Mouse (Mus musculus) midbrain, embryonic 16.5 days (tissue): ENCODE results near the gene Mast1. TPM values are rescaled to one million over a fixed set of nuclear protein-coding genes. Genes with fewer than 3 reads are reported as not detected.

Source experiments
- ATAC-seq: fragments of 200-750 bp; cut with Nextera tagmentation; 2 replicates; pipeline ENCODE4 v1.8.0; 2017; ENCODE audit warnings: moderate TSS enrichment
- H3K27ac ChIP-seq: fragments of 300-500 bp; sonication (generic); 2 replicates; pipeline ENCODE4 v1.5.1; 2014; ENCODE audit warnings: mild to moderate bottlenecking, low read length, mixed read lengths
- H3K27me3 ChIP-seq: fragments of 300-500 bp; sonication (generic); 2 replicates; pipeline ENCODE4 v1.6.1; 2014; ENCODE audit warnings: low read depth, low read length, mixed read lengths; ENCODE audit not compliant: control insufficient read depth, insufficient read depth
- H3K36me3 ChIP-seq: fragments of 300-500 bp; sonication (generic); 2 replicates; pipeline ENCODE4 v1.6.1; 2014; ENCODE audit warnings: mild to moderate bottlenecking, low read length, moderate library complexity, mixed read lengths; ENCODE audit not compliant: control insufficient read depth, insufficient read depth
- H3K4me1 ChIP-seq: fragments of 300-500 bp; sonication (generic); 2 replicates; pipeline ENCODE4 v1.6.1; 2014; ENCODE audit warnings: mild to moderate bottlenecking, low read length, mixed read lengths; ENCODE audit not compliant: control insufficient read depth, insufficient read depth
- H3K4me2 ChIP-seq: fragments of 300-500 bp; sonication (generic); 2 replicates; pipeline ENCODE4 v1.6.1; 2014; ENCODE audit warnings: mild to moderate bottlenecking, low read length, mixed read lengths
- H3K4me3 ChIP-seq: fragments of 300-500 bp; sonication (generic); 2 replicates; pipeline ENCODE4 v1.5.1; 2014; ENCODE audit warnings: low read depth, mild to moderate bottlenecking, low read length, moderate library complexity, mixed read lengths
- H3K9ac ChIP-seq: fragments of 300-500 bp; sonication (generic); 2 replicates; pipeline ENCODE4 v1.6.1; 2014; ENCODE audit warnings: low read depth, low read length, mixed read lengths
- H3K9me3 ChIP-seq: fragments of 300-500 bp; sonication (generic); replicated peaks from 2 replicates; pipeline ENCODE4 v1.6.1; 2014; ENCODE audit warnings: mild to moderate bottlenecking, low read length, mixed read lengths; ENCODE audit not compliant: control insufficient read depth, poor library complexity, severe bottlenecking
- WGBS: fragments of 180-500 bp; shearing (Covaris S2); extraction: QIAGEN DNeasy Blood & Tissue Kit; methylation state at CpG from one replicate; pipeline ENCODE4 v1.1.7; 2014; 5-methylcytosine and 5-hydroxymethylcytosine counted together
- polyA plus RNA-seq: library from polyadenylated mRNA; unstranded; fragments of >200 nt; fragmentation: Nextera tagmentation; extraction: Ambion mirVana; gene quantifications from 2 replicates; pipeline ENCODE4 v1.2.1, GENCODE M21; 2015

Mast1 gene
- polyA plus RNA-seq, 1 experiment from 2014 or later: 85.7 TPM

DNA sequence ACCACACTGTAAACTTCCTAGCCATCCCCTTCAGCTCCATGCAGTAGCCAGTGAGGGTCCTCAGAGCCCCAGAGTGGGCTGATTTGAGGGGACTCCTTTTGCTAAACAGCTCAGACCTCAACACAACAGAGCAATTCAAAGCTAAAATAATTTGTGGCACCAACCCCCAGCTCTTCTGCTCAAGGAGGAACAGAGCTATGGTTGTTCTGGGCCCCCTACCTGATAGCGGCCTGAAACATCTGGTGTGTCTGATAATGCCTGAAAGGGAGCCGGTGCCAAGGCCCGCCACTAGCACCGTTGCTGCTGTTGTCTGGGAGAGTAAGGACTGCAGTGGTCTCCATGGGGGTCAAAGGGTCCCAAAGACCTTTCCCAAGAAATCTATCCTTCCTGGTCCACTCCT lies 36.1 kb downstream of the Mast1 start:
- Histone ChIP-seq H3K9ac (no peak overlapping the region), H3K27me3 (no peaks in the 10 kb centered on the region; the same call in 1 of the 2 replicates), H3K9me3 (no peaks in the 10 kb centered on the region), H3K4me1 (peaks cover 11% of the 10 kb centered on the region), H3K36me3 (no peaks in the 10 kb centered on the region), H3K27ac (no peak overlapping the region), H3K4me3 (no peak overlapping the region), H3K4me2 (no peak overlapping the region)
- no peak for ATAC-seq
- 61% methylated on average over 4 of the region's 4 CpGs for WGBS

DNA sequence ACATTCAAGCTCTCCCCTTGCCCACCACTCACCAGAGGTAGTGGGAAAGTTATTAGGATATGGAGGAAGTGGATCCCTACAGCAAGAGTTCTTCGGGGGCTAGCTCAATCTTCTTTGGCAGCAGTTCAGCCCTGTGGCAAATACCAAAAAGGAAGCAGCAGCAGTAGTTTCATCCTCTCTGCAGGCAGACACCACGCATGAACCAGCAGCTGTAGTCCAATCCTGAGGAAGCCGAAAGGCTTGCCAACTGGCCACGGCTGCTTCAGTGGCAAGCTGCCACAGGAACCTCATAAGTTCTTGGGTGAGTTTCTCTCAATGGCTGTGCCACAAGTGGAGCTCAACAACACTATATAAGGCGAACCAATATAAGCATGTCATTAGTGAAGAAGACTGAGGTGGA lies 41.2 kb downstream of the Mast1 start:
- Histone ChIP-seq H3K4me2 (no peak overlapping the region), H3K4me3 (no peak overlapping the region), H3K27me3 (no peaks in the 10 kb centered on the region), H3K36me3 (no peaks in the 10 kb centered on the region), H3K27ac (no peak overlapping the region), H3K9me3 (no peaks in the 10 kb centered on the region), H3K9ac (no peak overlapping the region), H3K4me1 (peaks cover 12% of the 10 kb centered on the region)
- no peak for ATAC-seq
- WGBS: 86% methylated on average over 5 of the region's 5 CpGs

- Histone ChIP-seq H3K27me3 (no peaks in the 10 kb centered on the region), H3K4me3 (peak within 1 kb of the TSS; percentile 82), H3K9me3 (no peaks in the 10 kb centered on the region), H3K4me1 (peaks cover 12% of the 10 kb centered on the region), H3K36me3 (peaks cover 6% of the 10 kb centered on the region; the same call in 1 of the 2 replicates), H3K27ac (peak within 1 kb of the TSS; percentile 71), H3K9ac (peak within 1 kb of the TSS; percentile 84), H3K4me2 (peak within 1 kb of the TSS; percentile 71)
- peak; percentile 99 for ATAC-seq
- WGBS: 0% methylated on average over 11 of the region's 11 CpGs
Observed at GRCm38 (mm10) chr8:84893709-84894134, 43.4 kb downstream of the Mast1 start, which contains the start of gene Gcdh. TSS of gene Gcdh (minus strand) at chr8:84893921.

DNA sequence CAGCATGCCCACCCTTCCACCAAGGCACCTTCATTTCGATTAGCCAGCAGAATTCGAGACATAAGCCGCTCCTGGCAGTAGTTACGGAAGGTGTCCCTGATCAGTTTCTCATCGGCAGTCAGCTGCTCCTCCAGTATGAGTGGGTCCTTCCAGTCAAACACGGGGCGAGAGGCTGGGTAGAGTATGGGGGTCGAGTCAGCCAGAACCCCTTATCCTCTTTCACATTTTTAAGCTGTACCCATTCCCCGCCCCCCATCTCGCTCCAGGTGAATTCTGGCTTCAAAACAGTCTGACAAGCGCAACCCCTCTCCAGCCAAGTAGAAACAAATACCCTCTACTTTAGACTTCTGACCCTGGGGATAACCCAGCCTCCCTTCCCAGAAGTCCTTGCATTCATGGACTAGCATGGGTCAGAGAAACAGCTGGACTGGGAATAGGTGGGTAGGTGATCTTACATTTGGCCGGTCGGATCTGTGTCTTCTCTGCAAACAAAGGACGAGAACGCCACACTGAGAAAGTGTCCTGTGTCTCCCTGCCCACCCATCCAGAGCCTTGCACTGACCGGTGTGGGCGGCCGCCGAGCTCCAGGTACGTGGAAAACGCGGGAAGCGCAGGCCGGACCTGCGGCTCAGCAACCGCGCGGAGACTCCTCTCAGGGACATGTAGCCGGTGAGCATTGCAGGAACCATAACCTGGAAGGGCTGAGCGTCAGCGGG lies 44.0 kb downstream of the Mast1 start:
- 12% methylated on average over 31 of the region's 31 CpGs for WGBS
- peak; percentile 76; the same call in 1 of the 2 replicates for ATAC-seq
- Histone ChIP-seq H3K4me3 (peak overlapping the region; percentile 82), H3K9me3 (no peaks in the 10 kb centered on the region), H3K27ac (peak overlapping the region; percentile 71), H3K4me1 (peaks cover 12% of the 10 kb centered on the region), H3K9ac (peak overlapping the region; percentile 84), H3K4me2 (peak overlapping the region; percentile 71), H3K36me3 (peaks cover 8% of the 10 kb centered on the region; the same call in 1 of the 2 replicates), H3K27me3 (no peaks in the 10 kb centered on the region)

GRCm38 (mm10) chr8:84889141-84889540 lies 48.0 kb downstream of the Mast1 start:
- no peak overlapping the region for H3K27ac ChIP-seq

GRCm38 (mm10) chr8:84888280-84888679 lies 48.9 kb downstream of the Mast1 start:
- ATAC-seq: no peak
- H3K9ac ChIP-seq: no peak overlapping the region
- no peak overlapping the region for H3K27ac ChIP-seq
- no peaks in the 10 kb centered on the region for H3K9me3 ChIP-seq
- H3K36me3 ChIP-seq: peaks cover 20% of the 10 kb centered on the region
- no peak overlapping the region for H3K4me3 ChIP-seq
- peaks cover 6% of the 10 kb centered on the region for H3K4me1 ChIP-seq
- 94% methylated on average over 3 of the region's 3 CpGs for WGBS
- no peak overlapping the region for H3K4me2 ChIP-seq
- H3K27me3 ChIP-seq: no peaks in the 10 kb centered on the region

More at GRCm38 (mm10) chr8:84889141-84889540, 48.0 kb downstream of the Mast1 start:
- no peak for ATAC-seq
- Histone ChIP-seq H3K9me3 (no peaks in the 10 kb centered on the region), H3K4me2 (no peak overlapping the region), H3K4me3 (no peak overlapping the region), H3K27me3 (no peaks in the 10 kb centered on the region), H3K9ac (no peak overlapping the region), H3K36me3 (peaks cover 20% of the 10 kb centered on the region), H3K4me1 (peaks cover 9% of the 10 kb centered on the region)
- 79% methylated on average over 1 of the region's 1 CpGs for WGBS

GRCm38 (mm10) chr8:84884728-84885127 lies 52.4 kb downstream of the Mast1 start:
- no peak overlapping the region for H3K4me2 ChIP-seq
- no peak overlapping the region for H3K4me3 ChIP-seq
- H3K9ac ChIP-seq: no peak overlapping the region
- H3K36me3 ChIP-seq: peaks cover 20% of the 10 kb centered on the region
- H3K27ac ChIP-seq: no peak overlapping the region
- 88% methylated on average over 4 of the region's 4 CpGs for WGBS
- H3K27me3 ChIP-seq: no peaks in the 10 kb centered on the region
- H3K9me3 ChIP-seq: no peaks in the 10 kb centered on the region
- ATAC-seq: no peak
- no peaks in the 10 kb centered on the region for H3K4me1 ChIP-seq

DNA sequence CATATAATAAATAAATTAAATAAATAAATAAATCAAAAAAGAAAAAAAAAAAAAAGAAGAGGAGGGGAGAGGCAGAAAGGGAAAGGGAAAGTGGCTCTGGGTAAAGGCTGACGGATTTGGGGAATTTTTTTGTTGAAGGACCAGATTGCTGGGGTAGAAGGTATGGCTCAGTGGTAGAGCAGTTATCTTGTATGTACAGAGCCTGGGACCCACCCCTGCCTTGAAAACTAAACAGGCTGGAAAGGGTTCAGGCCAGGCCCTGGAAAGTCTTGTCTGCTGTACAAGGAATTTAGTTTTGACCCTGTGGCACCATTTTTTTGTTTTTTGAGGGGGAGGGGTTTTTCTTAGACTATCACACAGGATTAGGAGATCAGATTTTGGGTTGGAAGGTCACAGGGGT lies 58.2 kb downstream of the Mast1 start:
- Histone ChIP-seq H3K4me2 (no peak overlapping the region), H3K4me1 (no peaks in the 10 kb centered on the region), H3K27ac (no peak overlapping the region), H3K36me3 (no peaks in the 10 kb centered on the region), H3K9ac (no peak overlapping the region), H3K9me3 (no peaks in the 10 kb centered on the region), H3K27me3 (no peaks in the 10 kb centered on the region), H3K4me3 (no peak overlapping the region)
- no peak for ATAC-seq
- WGBS: 84% methylated on average over 1 of the region's 1 CpGs

DNA sequence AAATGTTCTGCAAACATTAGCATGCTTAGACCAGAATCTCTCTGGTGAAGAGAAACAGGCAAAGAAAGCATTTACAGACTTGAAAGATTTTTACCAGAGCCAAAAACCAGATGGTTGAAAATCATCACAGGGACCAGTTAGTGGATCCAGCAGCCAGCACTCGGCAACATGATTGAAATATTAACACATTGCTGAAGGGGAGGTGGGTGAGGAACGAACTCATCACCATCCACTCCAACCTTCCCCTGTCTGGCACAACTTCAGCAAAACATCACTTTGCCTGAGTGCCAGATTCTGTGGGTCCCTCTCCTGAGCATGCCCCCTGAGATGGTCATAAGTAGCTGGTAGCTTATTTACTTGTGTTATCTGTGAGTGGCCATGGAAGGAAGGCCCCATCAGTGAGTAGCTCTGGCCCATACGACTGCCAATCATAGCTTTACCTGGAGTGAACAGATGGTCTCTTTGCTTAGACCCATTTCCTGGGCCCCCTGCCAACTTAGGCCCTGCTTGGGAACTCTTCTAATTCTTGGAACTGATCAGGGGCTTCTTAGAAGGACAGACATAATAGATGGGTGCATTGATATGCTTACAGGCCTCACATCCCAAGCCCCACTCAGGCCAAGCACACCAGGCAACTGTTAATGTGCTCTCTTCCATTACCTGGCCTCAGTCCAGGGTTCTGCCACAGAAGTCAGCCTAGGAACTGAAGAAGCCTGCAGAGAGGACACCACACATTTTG lies 59.7 kb downstream of the Mast1 start:
- Histone ChIP-seq H3K9ac (no peak overlapping the region), H3K4me2 (no peak overlapping the region), H3K36me3 (no peaks in the 10 kb centered on the region), H3K9me3 (no peaks in the 10 kb centered on the region), H3K4me1 (peaks cover 4% of the 10 kb centered on the region; the same call in 1 of the 2 replicates), H3K4me3 (no peak overlapping the region), H3K27ac (no peak overlapping the region), H3K27me3 (peaks cover 3% of the 10 kb centered on the region; the same call in 1 of the 2 replicates)
- no peak for ATAC-seq
- 77% methylated on average over 3 of the region's 3 CpGs for whole genome bisulfite sequencing
